Mouse (Mus musculus): ENCODE measurements at regions not wholly inside any gene's neighbourhood (a gene's known extent, or its start where the extent isn't known, plus 50 kb on each side); places are given as distances from the start of the nearest gene placed in this dataset.
"Not testable (repeated sequence)": the region's sequence is repeated elsewhere in the genome, so short reads cannot be mapped to it uniquely, and the experiment has no call there.

GRCm38 (mm10) chr9:86095460-86095859 lies 253.3 kb downstream of the Tpbg start:
- no peak for DNase-seq

- DNase-seq: no peak
These were observed 254.1 kb downstream of the Tpbg start for GRCm38 (mm10) chr9:86096246-86096645.

- no peak for DNase-seq
These were observed 257.1 kb downstream of the Tpbg start for GRCm38 (mm10) chr9:86099325-86099724.

GRCm38 (mm10) chr9:86101360-86102086 lies 259.3 kb downstream of the Tpbg start:
- DNase-seq: no peak

GRCm38 (mm10) chr9:86103607-86104006 lies 261.4 kb downstream of the Tpbg start:
- no peak for DNase-seq

- no peak for DNase-seq
These were observed 262.5 kb downstream of the Tpbg start for GRCm38 (mm10) chr9:86104664-86105063.

- DNase-seq: no peak
These were observed 263.7 kb downstream of the Tpbg start for GRCm38 (mm10) chr9:86105851-86106250.

- DNase-seq: no peak
These were observed 267.7 kb downstream of the Tpbg start for GRCm38 (mm10) chr9:86109906-86110305.

- no peak for DNase-seq
These were observed 277.2 kb downstream of the Tpbg start for GRCm38 (mm10) chr9:86119370-86119769.

GRCm38 (mm10) chr9:86135617-86136016 lies 293.4 kb downstream of the Tpbg start:
- DNase-seq: not testable (repeated sequence)

GRCm38 (mm10) chr9:86145903-86146302 lies 303.7 kb downstream of the Tpbg start:
- no peak for DNase-seq

GRCm38 (mm10) chr9:86160316-86160715 lies 304.4 kb downstream of the Ube2cbp start:
- DNase-seq: no peak

GRCm38 (mm10) chr9:86166362-86167067 lies 298.2 kb downstream of the Ube2cbp start:
- no peak for DNase-seq

GRCm38 (mm10) chr9:86170756-86171155 lies 294.0 kb downstream of the Ube2cbp start:
- DNase-seq: no peak

- DNase-seq: no peak
These were observed 277.7 kb downstream of the Ube2cbp start for GRCm38 (mm10) chr9:86186751-86187747.

GRCm38 (mm10) chr9:86188873-86189272 lies 275.9 kb downstream of the Ube2cbp start:
- DNase-seq: no peak

- no peak for DNase-seq
These were observed 259.7 kb downstream of the Ube2cbp start for GRCm38 (mm10) chr9:86205041-86205440.

- no peak for DNase-seq
These were observed 256.3 kb downstream of the Ube2cbp start for GRCm38 (mm10) chr9:86208334-86208925.

GRCm38 (mm10) chr9:86211267-86211666 lies 253.5 kb downstream of the Ube2cbp start:
- no peak for DNase-seq

- no peak for DNase-seq
These were observed 245.1 kb downstream of the Ube2cbp start for GRCm38 (mm10) chr9:86219669-86220068.

GRCm38 (mm10) chr9:86224530-86224929 lies 240.2 kb downstream of the Ube2cbp start:
- DNase-seq: no peak

- DNase-seq: no peak
These were observed 233.9 kb downstream of the Ube2cbp start for GRCm38 (mm10) chr9:86230673-86231350.
